Mouse (Mus musculus) CD4-positive, CD25-positive, alpha-beta regulatory T cell, adult 4 months (primary cell): ENCODE data around the gene Fam198a. TPM values are rescaled to one million over a fixed set of nuclear protein-coding genes. Genes with fewer than 3 reads are reported as not detected.
A peak's percentile ranks its signal among the peaks of the same experiment; 100 is the strongest.
"Not testable (repeated sequence)": the region's sequence is repeated elsewhere in the genome, so short reads cannot be mapped to it uniquely, and the experiment has no call there.

Source experiments
- ATAC-seq: one replicate; pipeline ENCODE4 v1.8.0; 2017
- polyA plus RNA-seq, 2 experiments: library from polyadenylated mRNA; unstranded; fragments of 100-300 nt; shearing (Covaris generic); gene quantifications; one replicate each; pipeline ENCODE4 v1.2.1; 2017

Fam198a gene
- polyA plus RNA-seq, 2 experiments from 2014 or later: 0.29 TPM; not detected in 1

- ATAC-seq: no peak
Observed at GRCm38 (mm10) chr9:121982665-121983064, 31.9 kb downstream of the Fam198a start.

- no peak for ATAC-seq
Observed at GRCm38 (mm10) chr9:121983504-121983903, 32.7 kb downstream of the Fam198a start.

- peak; percentile 47 for ATAC-seq
Observed at GRCm38 (mm10) chr9:121984465-121985461, 34.0 kb downstream of the Fam198a start.

GRCm38 (mm10) chr9:121988910-121989309 lies 38.1 kb downstream of the Fam198a start:
- no peak for ATAC-seq

GRCm38 (mm10) chr9:121989536-121989935 lies 38.7 kb downstream of the Fam198a start:
- no peak for ATAC-seq

GRCm38 (mm10) chr9:121991041-121991440 lies 40.3 kb downstream of the Fam198a start:
- no peak for ATAC-seq

- no peak for ATAC-seq
Observed at GRCm38 (mm10) chr9:121993047-121993446, 42.3 kb downstream of the Fam198a start.

GRCm38 (mm10) chr9:121995077-121995476 lies 44.3 kb downstream of the Fam198a start:
- ATAC-seq: no peak

- no peak for ATAC-seq
Observed at GRCm38 (mm10) chr9:121995508-121996131, 44.8 kb downstream of the Fam198a start.

GRCm38 (mm10) chr9:121997010-121997409 lies 46.2 kb downstream of the Fam198a start, which contains the start of gene Pomgnt2:
Gene Pomgnt2 (minus strand): TSS chr9:121997110.
- ATAC-seq: no peak

GRCm38 (mm10) chr9:121997978-121998377 lies 47.2 kb downstream of the Fam198a start:
- no peak for ATAC-seq

- no peak for ATAC-seq
Observed at GRCm38 (mm10) chr9:122006175-122006574, 55.4 kb downstream of the Fam198a start.

GRCm38 (mm10) chr9:122006609-122007008 lies 55.8 kb downstream of the Fam198a start:
- ATAC-seq: no peak

GRCm38 (mm10) chr9:122008876-122009275 lies 58.1 kb downstream of the Fam198a start:
- no peak for ATAC-seq

- ATAC-seq: no peak
Observed at GRCm38 (mm10) chr9:122010751-122011150, 60.0 kb downstream of the Fam198a start.

GRCm38 (mm10) chr9:122012816-122013215 lies 62.0 kb downstream of the Fam198a start:
- no peak for ATAC-seq

- no peak for ATAC-seq
Observed at GRCm38 (mm10) chr9:122013629-122014028, 62.8 kb downstream of the Fam198a start.

GRCm38 (mm10) chr9:122014241-122014667 lies 63.5 kb downstream of the Fam198a start:
- ATAC-seq: peak; percentile 61

GRCm38 (mm10) chr9:122018079-122018478 lies 67.3 kb downstream of the Fam198a start:
- no peak for ATAC-seq

GRCm38 (mm10) chr9:122018782-122019395 lies 68.1 kb downstream of the Fam198a start:
- ATAC-seq: no peak

GRCm38 (mm10) chr9:122020321-122020720 lies 69.5 kb downstream of the Fam198a start:
- ATAC-seq: no peak

- ATAC-seq: not testable (repeated sequence)
Observed at GRCm38 (mm10) chr9:122021171-122021570, 70.4 kb downstream of the Fam198a start.

GRCm38 (mm10) chr9:122021581-122021980 lies 70.8 kb downstream of the Fam198a start:
- ATAC-seq: no peak
